Mouse (Mus musculus) olfactory bulb, adult 2 months (tissue): ENCODE data around the gene Cyp39a1. TPM values are rescaled to one million over a fixed set of nuclear protein-coding genes. Genes with fewer than 3 reads are reported as not detected.

ENCODE experiments used
- H3K27ac ChIP-seq: fragments of 200-500 bp; 2 replicates; pipeline ENCODE4 v1.5.1; 2012; ENCODE audit warnings: low read depth, low read length; ENCODE audit not compliant: insufficient read depth
- H3K4me1 ChIP-seq: fragments of 200-500 bp; 2 replicates; pipeline ENCODE4 v1.6.1; 2012; ENCODE audit warnings: low read length; ENCODE audit not compliant: control insufficient read depth, insufficient read depth
- H3K4me3 ChIP-seq: fragments of 200-500 bp; 2 replicates; pipeline ENCODE4 v1.5.1; 2012; ENCODE audit warnings: mild to moderate bottlenecking, low read depth, low read length, moderate library complexity; ENCODE audit not compliant: insufficient read depth
- CTCF ChIP-seq: fragments of 200-500 bp; IDR thresholded peaks from 2 replicates; pipeline ENCODE4 v1.5.1; 2012; ENCODE audit warnings: low read depth, mild to moderate bottlenecking, low read length, moderate library complexity; ENCODE audit not compliant: insufficient read depth
- POLR2A ChIP-seq: fragments of 200-500 bp; IDR thresholded peaks from 2 replicates; pipeline ENCODE4 v1.6.1; 2012; ENCODE audit warnings: mild to moderate bottlenecking, low read depth, low read length, moderate library complexity; ENCODE audit not compliant: insufficient read depth
- WGBS: fragments of 180-500 bp; shearing (Covaris S2); methylation state at CpG from one replicate; pipeline ENCODE4 v1.1.7; 2018; 5-methylcytosine and 5-hydroxymethylcytosine counted together
- polyA plus RNA-seq: library from polyadenylated mRNA; stranded (reverse); fragments of >200 nt; gene quantifications from 2 replicates; pipeline ENCODE4 v1.2.4, GENCODE M21; 2012; ENCODE audit warnings: low replicate concordance; ENCODE audit not compliant: missing spikeins, insufficient read depth, insufficient read length

Cyp39a1 gene
- polyA plus RNA-seq, 1 experiment, result not detected

DNA sequence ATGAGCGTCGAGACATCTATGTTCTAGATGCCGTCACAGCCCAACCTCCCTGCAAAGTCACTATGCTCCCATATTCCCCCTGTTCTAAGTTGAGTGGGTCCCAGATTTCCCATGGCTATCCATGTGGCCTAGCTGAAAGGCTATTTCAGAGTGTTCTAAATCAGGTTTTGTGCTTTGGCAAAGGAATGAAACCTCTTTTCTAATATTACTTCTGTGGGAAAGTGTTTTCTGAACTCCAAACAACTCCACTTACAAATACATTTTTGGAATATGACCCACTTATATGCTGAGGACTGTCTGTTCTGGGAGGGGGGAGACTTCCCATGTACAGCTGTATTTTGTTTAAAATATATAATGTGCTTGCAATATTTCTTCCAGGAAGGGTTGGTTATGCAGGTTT, 124.5 kb downstream of the Cyp39a1 start:
- no peak overlapping the region for H3K27ac ChIP-seq
- no peaks in the 10 kb centered on the region for H3K4me1 ChIP-seq
- no peak for TF ChIP-seq POLR2A
- no peak for TF ChIP-seq CTCF
- WGBS, result 93% methylated on average over 3 of the region's 3 CpGs
- no peak overlapping the region for H3K4me3 ChIP-seq

- no peak for TF ChIP-seq CTCF
- TF ChIP-seq POLR2A, result no peak
- H3K27ac ChIP-seq, result no peak overlapping the region
- H3K4me1 ChIP-seq, result no peaks in the 10 kb centered on the region
- no peak overlapping the region for H3K4me3 ChIP-seq
- WGBS, result 57% methylated on average over 1 of the region's 1 CpGs
Measured at GRCm38 (mm10) chr17:43794731-43795280, 127.6 kb downstream of the Cyp39a1 start.

Other genes with a start within 250 kb of the Cyp39a1 start
- gene Mep1a, start 164.6 kb upstream of the Cyp39a1 start, polyA plus RNA-seq, result not detected in 2 replicates
- gene Ankrd66, start 123.8 kb upstream of the Cyp39a1 start, polyA plus RNA-seq, result not detected in 2 replicates
- gene Pla2g7, start 99.3 kb upstream of the Cyp39a1 start, polyA plus RNA-seq, result 307 TPM in 1 of 2 replicates, not detected in the other
- not detected in 2 replicates for gene Tdrd6, start 37.1 kb upstream of the Cyp39a1 start, polyA plus RNA-seq
- not detected in 2 replicates for gene Slc25a27, start 211 bp upstream of the Cyp39a1 start, polyA plus RNA-seq
- not detected in 2 replicates for gene Rcan2, start 133.9 kb downstream of the Cyp39a1 start, polyA plus RNA-seq